8 mouse cellular contexts compared by ENCODE assay signal in genomic region chr4:155895216-155895615, GRCm38 (mm10). TPM values are rescaled to one million over a fixed set of nuclear protein-coding genes. Genes with fewer than 3 reads are reported as not detected.
DNase-seq lines count a peak whose midpoint lies in the region; ATAC-seq and TF ChIP-seq lines count a peak whose summit lies in the region.

No protein-coding gene starts in this region.

- no peak for TF ChIP-seq CTCF in C2C12 (IDR thresholded peaks at IDR 0.05; ENCODE audit: control insufficient read depth, insufficient read depth, insufficient read length)
- no peak for TF ChIP-seq CTCF in lung, postnatal 0 days (IDR thresholded peaks at IDR 0.05)

- no peak for ATAC-seq in forebrain, embryonic 16.5 days
- ATAC-seq in lung, postnatal 0 days: no peak
- no peak for ATAC-seq in megakaryocyte-erythroid progenitor cell, adult 5-6 weeks (replicated peaks; ENCODE audit: low FRiP score, low TSS enrichment, poor library complexity, severe bottlenecking)

- H3K9ac ChIP-seq in forebrain, embryonic 16.5 days (replicated peaks; ENCODE audit: low read depth, low read length): peak overlapping the region; percentile 35; the same call in 1 of the 2 replicates
- no peak overlapping the region; the same call in 1 of the 2 replicates for H3K9ac ChIP-seq in lung, postnatal 0 days (replicated peaks; ENCODE audit: low read depth)

- H3K4me3 ChIP-seq in C2C12 (ENCODE audit: insufficient read depth, poor library complexity, severe bottlenecking): no peak overlapping the region
- peak overlapping the region; percentile 98 for H3K4me3 ChIP-seq in forebrain, embryonic 16.5 days (replicated peaks; ENCODE audit: low read length)
- no peak overlapping the region for H3K4me3 ChIP-seq in lung, postnatal 0 days (ENCODE audit: low read depth, low read length)

- peak; percentile 44 for DNase-seq in adrenal gland, postnatal 25 days
- DNase-seq in heart, postnatal 4 days: peak; percentile 67
- peak; percentile 58 for DNase-seq in layer of hippocampus, adult 9-10 months (ENCODE audit: low spot score)
- DNase-seq in lung, postnatal 0 days (ENCODE audit: low spot score): peak; percentile 58
- DNase-seq in right cerebral cortex, postnatal 36 days (ENCODE audit: low spot score in 2 of 2): peak; percentile 70

- TF ChIP-seq EP300 in lung, postnatal 0 days (IDR thresholded peaks at IDR 0.05): peak; percentile 22; the same call in 1 of the 2 replicates

- no peaks in the 10 kb centered on the region for H3K27me3 ChIP-seq in C2C12 (ENCODE audit: control insufficient read depth, insufficient read depth, insufficient read length)
- H3K27me3 ChIP-seq in forebrain, embryonic 16.5 days (replicated peaks; ENCODE audit: control insufficient read depth, insufficient read depth, low read length): no peaks in the 10 kb centered on the region
- no peaks in the 10 kb centered on the region for H3K27me3 ChIP-seq in lung, postnatal 0 days (replicated peaks; ENCODE audit: insufficient read depth, low read length)

- peak overlapping the region; percentile 98 for H3K4me2 ChIP-seq in forebrain, embryonic 16.5 days (ENCODE audit: low read length)
- peak overlapping the region; percentile 97 for H3K4me2 ChIP-seq in lung, postnatal 0 days (replicated peaks; ENCODE audit: low read depth, low read length)

- peaks cover 41% of the 10 kb centered on the region for H3K4me1 ChIP-seq in forebrain, embryonic 16.5 days (replicated peaks; ENCODE audit: control insufficient read depth, insufficient read depth, low read length)
- peaks cover 29% of the 10 kb centered on the region for H3K4me1 ChIP-seq in lung, postnatal 0 days (ENCODE audit: insufficient read depth, low read depth, low read length)

- 27% methylated on average over 6 of the region's 6 CpGs for WGBS in forebrain, embryonic 16.5 days
- 41% methylated on average over 6 of the region's 6 CpGs for WGBS in lung, postnatal 0 days

- peaks cover 21% of the 10 kb centered on the region for H3K36me3 ChIP-seq in C2C12 (ENCODE audit: control insufficient read depth, insufficient read depth)
- H3K36me3 ChIP-seq in forebrain, embryonic 16.5 days (ENCODE audit: control insufficient read depth, insufficient read depth): peaks cover 28% of the 10 kb centered on the region
- peaks cover 18% of the 10 kb centered on the region; the same call in 1 of the 2 replicates for H3K36me3 ChIP-seq in lung, postnatal 0 days (ENCODE audit: insufficient read depth, low read length)

- H3K27ac ChIP-seq in forebrain, embryonic 16.5 days (ENCODE audit: low read length): peak overlapping the region; percentile 25; the same call in 1 of the 2 replicates
- H3K27ac ChIP-seq in lung, postnatal 0 days (ENCODE audit: low read length): peak overlapping the region; percentile 71; the same call in 1 of the 2 replicates

- H3K9me3 ChIP-seq in forebrain, embryonic 16.5 days (ENCODE audit: control insufficient read depth, low read length): no peaks in the 10 kb centered on the region
- H3K9me3 ChIP-seq in lung, postnatal 0 days (ENCODE audit: low read length): no peaks in the 10 kb centered on the region

- H3K79me2 ChIP-seq in C2C12 (ENCODE audit: control insufficient read depth, insufficient read depth): peaks cover 61% of the 10 kb centered on the region

- peaks cover 45% of the 10 kb centered on the region for H3K79me3 ChIP-seq in C2C12 (ENCODE audit: low read depth)

- H3ac ChIP-seq in C2C12 (ENCODE audit: control insufficient read depth, insufficient read length, low read depth): no peak overlapping the region

TF ChIP-seq in C2C12, 6 proteins besides CTCF, POLR2A, EP300 and RAD21:
- TF ChIP-seq USF1 (IDR thresholded peaks at IDR 0.05; ENCODE audit: low read depth) (peak; percentile 90), MYOD1 (IDR thresholded peaks at IDR 0.05; ENCODE audit: control insufficient read depth, insufficient read length, low read depth) (no peak)

RNA-seq across cellular contexts. Expression of gene Acap3, which starts 3.6 kb away (rescaled TPM):
- 31.0 TPM for polyA plus RNA-seq in C2C12 (2012; fragmentation: generic; extraction: Trizol)
- 23.6 and 27.1 TPM in 2 replicates for total RNA-seq in adrenal gland, postnatal 25 days (2021)
- polyA plus RNA-seq in forebrain, embryonic 16.5 days (2015; fragmentation: Nextera tagmentation; extraction: Ambion mirVana): 94.8 and 101 TPM in 2 replicates
- 10 to 100 TPM; 16.9 to 21.4 TPM for total RNA-seq in heart, postnatal 4 days (2021)
- polyA plus RNA-seq in lung, postnatal 0 days (2015; fragmentation: Nextera tagmentation; extraction: Ambion mirVana): 12.7 and 13.4 TPM in 2 replicates
- total RNA-seq in megakaryocyte-erythroid progenitor cell, adult 5-6 weeks (2014; fragmentation: Nextera tagmentation): 25.4 and 27.8 TPM in 2 replicates
- total RNA-seq in megakaryocyte-erythroid progenitor cell, adult 5-6 weeks (2017): 9.0 and 23.4 TPM in 2 replicates

RNA-seq across cellular contexts. Expression of gene Pusl1, which starts 3.6 kb away (rescaled TPM):
- polyA plus RNA-seq in C2C12 (2012; fragmentation: generic; extraction: Trizol): 30.7 TPM
- 36.3 and 38.8 TPM in 2 replicates for total RNA-seq in adrenal gland, postnatal 25 days (2021)
- polyA plus RNA-seq in forebrain, embryonic 16.5 days (2015; fragmentation: Nextera tagmentation; extraction: Ambion mirVana): 68.0 and 70.3 TPM in 2 replicates
- total RNA-seq in heart, postnatal 4 days (2021): 10 to 100 TPM; 18.3 to 23.1 TPM
- polyA plus RNA-seq in lung, postnatal 0 days (2015; fragmentation: Nextera tagmentation; extraction: Ambion mirVana): 29.3 and 29.9 TPM in 2 replicates
- 24.6 and 44.0 TPM in 2 replicates for total RNA-seq in megakaryocyte-erythroid progenitor cell, adult 5-6 weeks (2014; fragmentation: Nextera tagmentation)
- total RNA-seq in megakaryocyte-erythroid progenitor cell, adult 5-6 weeks (2017): 32.7 and 40.2 TPM in 2 replicates

RNA-seq across cellular contexts. Expression of gene Ints11, which starts 25.9 kb away (rescaled TPM):
- 68.4 TPM for polyA plus RNA-seq in C2C12 (2012; fragmentation: generic; extraction: Trizol)
- total RNA-seq in adrenal gland, postnatal 25 days (2021): 32.4 and 36.9 TPM in 2 replicates
- polyA plus RNA-seq in forebrain, embryonic 16.5 days (2015; fragmentation: Nextera tagmentation; extraction: Ambion mirVana): 89.8 and 100 TPM in 2 replicates
- total RNA-seq in heart, postnatal 4 days (2021): 10 to 100 TPM; 16.0 to 19.2 TPM
- 31.7 and 34.8 TPM in 2 replicates for polyA plus RNA-seq in lung, postnatal 0 days (2015; fragmentation: Nextera tagmentation; extraction: Ambion mirVana)
- 49.7 and 65.3 TPM in 2 replicates for total RNA-seq in megakaryocyte-erythroid progenitor cell, adult 5-6 weeks (2014; fragmentation: Nextera tagmentation)
- total RNA-seq in megakaryocyte-erythroid progenitor cell, adult 5-6 weeks (2017): 31.3 and 34.2 TPM in 2 replicates

RNA-seq across cellular contexts. Expression of gene Cptp, which starts 26.0 kb away (rescaled TPM):
- polyA plus RNA-seq in C2C12 (2012; fragmentation: generic; extraction: Trizol): 11.8 TPM
- 13.8 and 23.0 TPM in 2 replicates for total RNA-seq in adrenal gland, postnatal 25 days (2021)
- 22.5 and 23.8 TPM in 2 replicates for polyA plus RNA-seq in forebrain, embryonic 16.5 days (2015; fragmentation: Nextera tagmentation; extraction: Ambion mirVana)
- 10 to 100 TPM in 1 of 2 experiments, 1 to 10 TPM in 1; 6.6 to 11.2 TPM for total RNA-seq in heart, postnatal 4 days (2021)
- 10.8 and 13.8 TPM in 2 replicates for polyA plus RNA-seq in lung, postnatal 0 days (2015; fragmentation: Nextera tagmentation; extraction: Ambion mirVana)
- 8.2 and 13.3 TPM in 2 replicates for total RNA-seq in megakaryocyte-erythroid progenitor cell, adult 5-6 weeks (2014; fragmentation: Nextera tagmentation)
- 6.4 and 8.2 TPM in 2 replicates for total RNA-seq in megakaryocyte-erythroid progenitor cell, adult 5-6 weeks (2017)

RNA-seq across cellular contexts. Expression of gene Tas1r3, which starts 32.1 kb away (rescaled TPM):
- 0.08 TPM for polyA plus RNA-seq in C2C12 (2012; fragmentation: generic; extraction: Trizol)
- total RNA-seq in adrenal gland, postnatal 25 days (2021): 0.52 and 0.55 TPM in 2 replicates
- polyA plus RNA-seq in forebrain, embryonic 16.5 days (2015; fragmentation: Nextera tagmentation; extraction: Ambion mirVana): 0.72 and 0.84 TPM in 2 replicates
- total RNA-seq in heart, postnatal 4 days (2021): under 1 TPM; 0.14 to 0.20 TPM
- 0.19 and 0.25 TPM in 2 replicates for polyA plus RNA-seq in lung, postnatal 0 days (2015; fragmentation: Nextera tagmentation; extraction: Ambion mirVana)
- 1.2 TPM in 1 of 2 replicates, not detected in the other for total RNA-seq in megakaryocyte-erythroid progenitor cell, adult 5-6 weeks (2014; fragmentation: Nextera tagmentation)
- 0.19 TPM in 1 of 2 replicates, not detected in the other for total RNA-seq in megakaryocyte-erythroid progenitor cell, adult 5-6 weeks (2017)
